Mouse (Mus musculus) lung, postnatal 0 days (tissue): Measurements from ENCODE around the gene Pla2g4e.

ENCODE experiments used
- CTCF ChIP-seq: IDR thresholded peaks from 2 replicates; pipeline ENCODE4 v1.5.1; 2016; ENCODE audit warnings: antibody characterized with exemption, mild to moderate bottlenecking
- EP300 ChIP-seq: IDR thresholded peaks from 2 replicates; pipeline ENCODE4 v1.6.1; 2016; ENCODE audit warnings: antibody characterized with exemption, mild to moderate bottlenecking, control low read depth

GRCm38 (mm10) chr2:120245421-120246016 is 384 bp upstream of the Pla2g4e start:
- no peak for TF ChIP-seq EP300
- peak; percentile 45 for TF ChIP-seq CTCF
